Mouse (Mus musculus) MEL (cell line): ENCODE data around the gene Wdr89. TPM values are rescaled to one million over a fixed set of nuclear protein-coding genes. Genes with fewer than 3 reads are reported as not detected.

ENCODE experiments used
- DNase-seq: peaks from one replicate; pipeline ENCODE4 v3.0.0; 2011; ENCODE audit warnings: low read depth, low spot score
- H3K27ac ChIP-seq: 2 replicates; pipeline ENCODE4 v1.5.1; 2012; ENCODE audit warnings: low read depth, mild to moderate bottlenecking, control low read depth, low read length, moderate library complexity; ENCODE audit not compliant: control insufficient read depth
- H3K27me3 ChIP-seq, 2 experiments: fragments of 150-350 bp in 1 of 2; sonication (generic) in 1 of 2; 2 replicates each; pipeline ENCODE4 v1.6.1; 2012; ENCODE audit warnings: low read length in 2 of 2, mild to moderate bottlenecking in 2 of 2, improper control_type of control experiment in 1 of 2, moderate library complexity in 1 of 2; ENCODE audit not compliant: insufficient read depth in 2 of 2, control insufficient read depth in 1 of 2
- H3K36me3 ChIP-seq, 2 experiments: 2 replicates each; pipeline ENCODE4 v1.6.1; 2012 to 2014; ENCODE audit warnings: low read length in 2 of 2, improper control_type of control experiment in 1 of 2, inconsistent platforms in 1 of 2, mild to moderate bottlenecking in 1 of 2; ENCODE audit not compliant: insufficient read depth in 2 of 2, control insufficient read depth in 1 of 2
- H3K4me1 ChIP-seq, 2 experiments: fragments of 150-350 bp in 1 of 2; sonication (generic) in 1 of 2; 2 replicates each; pipeline ENCODE4 v1.6.1; 2012; ENCODE audit warnings: low read length in 2 of 2, improper control_type of control experiment in 1 of 2, mild to moderate bottlenecking in 1 of 2; ENCODE audit not compliant: insufficient read depth in 2 of 2, control insufficient read depth in 1 of 2
- H3K4me3 ChIP-seq, 2 experiments: fragments of 150-350 bp in 1 of 2; sonication (generic) in 1 of 2; 2 replicates each; pipeline ENCODE4 v1.5.1; 2012; ENCODE audit warnings: low read depth in 2 of 2, low read length in 2 of 2, mild to moderate bottlenecking in 2 of 2, moderate library complexity in 2 of 2, control low read depth in 1 of 2, improper control_type of control experiment in 1 of 2; ENCODE audit not compliant: control insufficient read depth in 1 of 2, insufficient read depth in 1 of 2
- H3K79me2 ChIP-seq: 2 replicates; pipeline ENCODE4 v1.6.1; 2012; ENCODE audit warnings: mild to moderate bottlenecking, low read length, moderate library complexity; ENCODE audit not compliant: control insufficient read depth, poor library complexity, insufficient read depth
- H3K9ac ChIP-seq: 2 replicates; pipeline ENCODE4 v1.6.1; 2012; ENCODE audit warnings: low read depth, mild to moderate bottlenecking, control low read depth, low read length, moderate library complexity; ENCODE audit not compliant: control insufficient read depth, poor library complexity, severe bottlenecking
- H3K9me3 ChIP-seq: fragments of 150-350 bp; sonication (generic); replicated peaks from 2 replicates; pipeline ENCODE4 v1.6.1; 2012; ENCODE audit warnings: mild to moderate bottlenecking, low read length, improper control_type of control experiment, moderate library complexity; ENCODE audit not compliant: insufficient read depth
- BHLHE40 ChIP-seq: IDR thresholded peaks from 2 replicates; pipeline ENCODE4 v1.6.1; 2012; ENCODE audit warnings: low read depth, mild to moderate bottlenecking, inconsistent platforms, low read length, improper control_type of control experiment, borderline replicate concordance
- CHD2 ChIP-seq: IDR thresholded peaks from 2 replicates; pipeline ENCODE4 v1.6.1; 2011; ENCODE audit warnings: low read length, improper control_type of control experiment
- CTCF ChIP-seq, 3 experiments: IDR thresholded peaks in 2 of 3; conservative IDR thresholded peaks in 1 of 3; 2 replicates each; pipeline ENCODE4 v1.5.1; 2011 to 2012; ENCODE audit warnings: low read length in 3 of 3, low read depth in 2 of 3, mild to moderate bottlenecking in 2 of 3, improper control_type of control experiment in 1 of 3, inconsistent platforms in 1 of 3, mixed read lengths in 1 of 3, moderate library complexity in 1 of 3; ENCODE audit not compliant: control insufficient read depth in 1 of 3, insufficient read depth in 1 of 3, poor library complexity in 1 of 3, severe bottlenecking in 1 of 3
- EP300 ChIP-seq, 2 experiments: IDR thresholded peaks; 2 replicates each; pipeline ENCODE4 v1.6.1; 2011; ENCODE audit warnings: improper control_type of control experiment in 2 of 2, low read length in 2 of 2, low read depth in 1 of 2, mild to moderate bottlenecking in 1 of 2
- ETS1 ChIP-seq: IDR thresholded peaks from 2 replicates; pipeline ENCODE4 v1.6.1; 2012; ENCODE audit warnings: low read depth, mild to moderate bottlenecking, inconsistent platforms, low read length, improper control_type of control experiment, moderate library complexity
- GABPA ChIP-seq: IDR thresholded peaks from 2 replicates; pipeline ENCODE4 v1.6.1; 2012; ENCODE audit warnings: low read depth, mild to moderate bottlenecking, inconsistent platforms, low read length, improper control_type of control experiment, moderate library complexity
- GATA1 ChIP-seq: IDR thresholded peaks from 2 replicates; pipeline ENCODE4 v1.6.1; 2011; ENCODE audit warnings: low read depth, low read length, improper control_type of control experiment
- HCFC1 ChIP-seq: IDR thresholded peaks from 2 replicates; pipeline ENCODE4 v1.6.1; 2012; ENCODE audit warnings: low read depth, mild to moderate bottlenecking, inconsistent platforms, low read length, improper control_type of control experiment, moderate library complexity
- JUND ChIP-seq: IDR thresholded peaks from 2 replicates; pipeline ENCODE4 v1.6.1; 2011; ENCODE audit warnings: low read depth, mild to moderate bottlenecking, improper control_type of control experiment, low read length
- MAFK ChIP-seq: IDR thresholded peaks from 2 replicates; pipeline ENCODE4 v1.6.1; 2011; ENCODE audit warnings: low read depth, mild to moderate bottlenecking, low read length, improper control_type of control experiment, borderline replicate concordance
- MXI1 ChIP-seq: IDR thresholded peaks from 2 replicates; pipeline ENCODE4 v1.6.1; 2011; ENCODE audit warnings: mild to moderate bottlenecking, low read depth, low read length, improper control_type of control experiment
- MYC ChIP-seq: IDR thresholded peaks from 2 replicates; pipeline ENCODE4 v1.6.1; 2011; ENCODE audit warnings: low read depth, mild to moderate bottlenecking, low read length, improper control_type of control experiment, moderate library complexity
- POLR2AphosphoS5 ChIP-seq: IDR thresholded peaks from 2 replicates; pipeline ENCODE4 v1.6.1; 2012; ENCODE audit warnings: low read depth, borderline replicate concordance, mild to moderate bottlenecking, inconsistent platforms, low read length, moderate library complexity, mixed read lengths
- RAD21 ChIP-seq: IDR thresholded peaks from 2 replicates; pipeline ENCODE4 v1.6.1; 2011; ENCODE audit warnings: mild to moderate bottlenecking, low read depth, low read length, improper control_type of control experiment
- RCOR1 ChIP-seq: IDR thresholded peaks from 2 replicates; pipeline ENCODE4 v1.6.1; 2012; ENCODE audit warnings: low read depth, mild to moderate bottlenecking, inconsistent platforms, low read length, improper control_type of control experiment
- TAL1 ChIP-seq: IDR thresholded peaks from 2 replicates; pipeline ENCODE4 v1.6.1; 2012; ENCODE audit warnings: mild to moderate bottlenecking, inconsistent platforms, low read length, moderate library complexity, mixed read lengths
- TCF12 ChIP-seq: IDR thresholded peaks from 2 replicates; pipeline ENCODE4 v1.6.1; 2014; ENCODE audit warnings: low read depth, mild to moderate bottlenecking, inconsistent platforms, low read length, improper control_type of control experiment, moderate library complexity
- USF1 ChIP-seq: IDR thresholded peaks from 2 replicates; pipeline ENCODE4 v1.6.1; 2014; ENCODE audit warnings: low read depth, mild to moderate bottlenecking, inconsistent platforms, low read length, improper control_type of control experiment, moderate library complexity
- polyA plus RNA-seq, 2 experiments: library from polyadenylated mRNA; stranded (reverse) in 1 of 2; unstranded in 1 of 2; fragments of >175 nt in 1 of 2; fragments of >200 nt in 1 of 2; gene quantifications; 2 replicates each; pipeline versions ENCODE4 v1.2.1 to v1.2.4; 2012; ENCODE audit warnings: low replicate concordance in 2 of 2, low read depth in 1 of 2; ENCODE audit not compliant: insufficient read length in 2 of 2, insufficient read depth in 1 of 2, missing spikeins in 1 of 2
- total RNA-seq: library from RNA; depleted of rRNA; stranded (reverse); fragments of 300-350 nt; gene quantifications from 2 replicates; pipeline ENCODE4 v1.2.3, GENCODE M21; 2012

Wdr89 gene
- total and polyA plus RNA-seq, 3 experiments, result 10.2 to 57.8 (median 31.2) TPM

GRCm38 (mm10) chr12:75669258-75670106, at the start of gene Wdr89 (continued):
- TF ChIP-seq TCF12, result peak; percentile 58
- TF ChIP-seq MYC, result peak; percentile 87
- no peak for TF ChIP-seq MAFK
- TF ChIP-seq RAD21, result no peak
- peak; percentile 87 for TF ChIP-seq MXI1

- Histone ChIP-seq H3K79me2 (no peaks in the 10 kb centered on the region), H3K36me3 (peaks cover 3 to 21% of the 10 kb centered on the region in 2 experiments; a peak in 3 of 4 replicates), H3K9ac (no peak overlapping the region), H3K9me3 (no peaks in the 10 kb centered on the region), H3K4me3 (no peak overlapping the region), H3K4me1 (peaks cover 3 to 20% of the 10 kb centered on the region in 2 experiments; a peak in 3 of 4 replicates), H3K27me3 (no peaks in the 10 kb centered on the region), H3K27ac (peak overlapping the region; percentile 53; the same call in 1 of the 2 replicates)
- DNase-seq, result no peak
- TF ChIP-seq ETS1 (no peak), USF1 (no peak), BHLHE40 (no peak), CHD2 (no peak), GATA1 (no peak), MXI1 (no peak), TAL1 (no peak), POLR2AphosphoS5 (no peak), HCFC1 (no peak), GABPA (no peak), EP300 (IDR thresholded peaks at IDR 0.05; ENCODE audit: low read depth in 1 of 2, low read length in 2 of 2) (no peak), JUND (no peak), CTCF (IDR thresholded peaks at IDR 0.05 in 2 of 3, conservative IDR thresholded peaks at IDR 0.05 in 1 of 3; ENCODE audit: control insufficient read depth in 1 of 3, insufficient read depth in 1 of 3, low read depth in 2 of 3, low read length in 3 of 3, poor library complexity in 1 of 3, severe bottlenecking in 1 of 3) (no peak), RAD21 (no peak), RCOR1 (no peak)
These were observed 44.3 kb upstream of the Wdr89 start for GRCm38 (mm10) chr12:75713596-75713995.
